Mouse (Mus musculus) megakaryocyte, embryonic 14.5 days (primary cell): ENCODE data around the gene Mymx.

Source experiments
- FLI1 ChIP-seq: IDR thresholded peaks from 2 replicates; pipeline ENCODE4 v1.6.1; 2012; ENCODE audit warnings: low read length, inconsistent platforms, mixed read lengths
- GATA1 ChIP-seq: IDR thresholded peaks from 3 replicates; pipeline ENCODE4 v1.6.1; 2012; ENCODE audit warnings: mixed read lengths, low read length, inconsistent platforms, borderline replicate concordance

GRCm38 (mm10) chr17:45572103-45573086 is 29.5 kb downstream of the Mymx start:
- TF ChIP-seq GATA1 (no peak), FLI1 (no peak)
